Mouse (Mus musculus) heart, postnatal 0 days (tissue): Measurements from ENCODE around the gene Myoc. TPM values are rescaled to one million over a fixed set of nuclear protein-coding genes. Genes with fewer than 3 reads are reported as not detected.

Experiments
- ATAC-seq: fragments of 200-750 bp; cut with Nextera tagmentation; 2 replicates; pipeline ENCODE4 v1.8.0; 2017; ENCODE audit warnings: low read depth, moderate number of reproducible peaks, moderate library complexity; ENCODE audit not compliant: insufficient read depth
- DNase-seq: peaks from one replicate; pipeline ENCODE4 v3.0.0-alpha.2; 2016; ENCODE audit warnings: low spot score
- H3K27ac ChIP-seq: fragments of 300-500 bp; sonication (generic); 2 replicates; pipeline ENCODE4 v1.5.1; 2014; ENCODE audit warnings: low read depth, mild to moderate bottlenecking
- H3K27me3 ChIP-seq: fragments of 300-500 bp; sonication (generic); 2 replicates; pipeline ENCODE4 v1.6.1; 2014; ENCODE audit warnings: low read length, mixed read lengths; ENCODE audit not compliant: control insufficient read depth, insufficient read depth
- H3K36me3 ChIP-seq: fragments of 300-500 bp; sonication (generic); replicated peaks from 2 replicates; pipeline ENCODE4 v1.6.1; 2014; ENCODE audit warnings: low read length, mixed read lengths; ENCODE audit not compliant: control insufficient read depth, insufficient read depth
- H3K4me1 ChIP-seq: fragments of 300-500 bp; sonication (generic); 2 replicates; pipeline ENCODE4 v1.6.1; 2014; ENCODE audit warnings: antibody characterized with exemption; ENCODE audit not compliant: control insufficient read depth, insufficient read depth
- H3K4me2 ChIP-seq: fragments of 300-500 bp; sonication (generic); 2 replicates; pipeline ENCODE4 v1.6.1; 2014; ENCODE audit warnings: low read depth, mild to moderate bottlenecking, low read length, moderate library complexity
- H3K4me3 ChIP-seq: fragments of 300-500 bp; sonication (generic); 2 replicates; pipeline ENCODE4 v1.5.1; 2014; ENCODE audit warnings: low read depth, low read length
- H3K9ac ChIP-seq: fragments of 300-500 bp; sonication (generic); replicated peaks from 2 replicates; pipeline ENCODE4 v1.6.1; 2014; ENCODE audit warnings: low read depth, low read length, mixed read lengths
- H3K9me3 ChIP-seq: fragments of 300-500 bp; sonication (generic); replicated peaks from 2 replicates; pipeline ENCODE4 v1.6.1; 2016; ENCODE audit warnings: low read length; ENCODE audit not compliant: control insufficient read depth
- CTCF ChIP-seq: IDR thresholded peaks from 2 replicates; pipeline ENCODE4 v1.5.1; 2016; ENCODE audit warnings: antibody characterized with exemption, control low read depth, low read depth
- EP300 ChIP-seq: IDR thresholded peaks from 2 replicates; pipeline ENCODE4 v1.6.1; 2016; ENCODE audit warnings: antibody characterized with exemption, low read depth
- WGBS: fragments of 180-500 bp; shearing (Covaris S2); extraction: QIAGEN DNeasy Blood & Tissue Kit; methylation state at CpG from one replicate; pipeline ENCODE4 v1.1.7; 2014; 5-methylcytosine and 5-hydroxymethylcytosine counted together
- polyA plus RNA-seq: library from polyadenylated mRNA; unstranded; fragments of >200 nt; fragmentation: Nextera tagmentation; extraction: Ambion mirVana; gene quantifications from 2 replicates; pipeline ENCODE4 v1.2.1, GENCODE M21; 2015
- total RNA-seq: library from RNA; depleted of rRNA; stranded (reverse); fragments of >200 nt; gene quantifications from 2 replicates; pipeline ENCODE4 v1.2.3, GENCODE M21; 2014; ENCODE audit warnings: low replicate concordance; rRNA removed

The Myoc gene
- 0.46 TPM in 1 of 2 replicates, not detected in the other for total RNA-seq
- not detected in 2 replicates for polyA plus RNA-seq

DNA sequence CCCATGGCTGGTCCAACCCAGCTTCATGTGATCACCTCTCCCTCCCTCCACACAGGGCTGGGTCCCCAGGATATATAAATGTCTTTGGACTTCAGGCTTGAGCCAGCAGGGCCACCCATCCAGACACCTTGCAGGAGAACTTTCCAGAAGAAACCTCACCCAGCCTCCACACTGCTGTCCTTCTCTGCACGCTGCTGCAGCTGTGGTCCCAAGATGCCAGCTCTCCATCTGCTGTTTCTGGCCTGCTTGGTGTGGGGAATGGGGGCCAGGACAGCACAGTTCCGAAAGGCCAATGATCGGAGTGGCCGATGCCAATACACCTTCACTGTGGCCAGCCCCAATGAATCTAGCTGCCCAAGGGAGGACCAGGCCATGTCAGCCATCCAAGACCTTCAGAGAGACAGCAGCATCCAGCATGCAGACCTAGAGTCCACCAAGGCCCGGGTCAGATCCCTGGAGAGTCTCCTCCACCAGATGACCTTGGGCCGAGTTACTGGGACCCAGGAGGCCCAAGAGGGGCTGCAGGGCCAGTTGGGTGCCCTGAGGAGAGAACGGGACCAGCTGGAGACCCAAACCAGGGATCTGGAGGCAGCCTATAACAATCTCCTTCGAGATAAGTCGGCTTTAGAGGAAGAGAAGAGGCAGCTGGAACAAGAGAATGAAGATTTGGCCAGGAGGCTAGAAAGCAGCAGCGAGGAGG is at the start of gene Myoc:
TSS of gene Myoc (plus strand) at position 105 of the 700 bp plus-strand sequence.
- Histone ChIP-seq H3K27ac (no peak within 1 kb of the TSS), H3K4me3 (no peak within 1 kb of the TSS), H3K27me3 (no peaks in the 10 kb centered on the region), H3K9ac (no peak within 1 kb of the TSS), H3K36me3 (no peaks in the 10 kb centered on the region), H3K4me1 (0 out of 2 replicates have a peak, but pooled peaks cover 4% of the 10 kb centered on the region), H3K9me3 (peaks cover 4% of the 10 kb centered on the region; the same call in 1 of the 2 replicates), H3K4me2 (no peak within 1 kb of the TSS)
- ATAC-seq: no peak
- no peak for TF ChIP-seq EP300
- no peak for TF ChIP-seq CTCF
- no peak for DNase-seq
- 62% methylated on average over 10 of the region's 10 CpGs for WGBS

DNA sequence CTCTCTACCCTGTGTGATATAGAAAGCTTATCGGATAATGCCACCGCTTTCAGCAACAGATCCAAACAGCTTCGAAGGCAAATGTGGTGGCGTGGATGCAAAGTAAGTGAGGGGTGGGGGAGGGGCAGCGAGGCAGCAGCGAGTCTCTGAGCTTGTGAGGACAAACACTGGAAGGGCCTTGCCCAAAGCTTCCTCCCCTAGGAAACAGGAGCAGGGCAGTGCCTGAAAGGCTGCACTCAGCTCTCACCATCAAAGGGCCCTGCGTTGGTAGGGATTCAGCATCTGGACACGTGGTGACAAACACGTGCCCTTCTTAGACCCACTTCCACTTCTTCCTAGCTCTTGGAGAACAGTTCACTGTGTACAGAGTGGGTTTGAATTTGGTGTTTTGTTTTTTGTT is 49.5 kb upstream of the Myoc start:
- H3K4me1 ChIP-seq: no peaks in the 10 kb centered on the region
- no peaks in the 10 kb centered on the region for H3K27me3 ChIP-seq
- H3K9me3 ChIP-seq: no peaks in the 10 kb centered on the region
- peaks cover 26% of the 10 kb centered on the region for H3K36me3 ChIP-seq
- ATAC-seq (no peak), DNase-seq (no peak)
- H3K9ac ChIP-seq: no peak overlapping the region
- H3K27ac ChIP-seq: no peak overlapping the region
- 14% methylated on average over 9 of the region's 9 CpGs for WGBS
- H3K4me2 ChIP-seq: no peak overlapping the region
- TF ChIP-seq CTCF (no peak), EP300 (no peak)
- no peak overlapping the region for H3K4me3 ChIP-seq

- no peak for TF ChIP-seq EP300
- Histone ChIP-seq H3K4me3 (no peak overlapping the region), H3K27ac (no peak overlapping the region), H3K9ac (no peak overlapping the region), H3K27me3 (no peaks in the 10 kb centered on the region), H3K4me1 (no peaks in the 10 kb centered on the region), H3K9me3 (no peaks in the 10 kb centered on the region), H3K36me3 (peaks cover 21% of the 10 kb centered on the region), H3K4me2 (no peak overlapping the region)
- no peak for DNase-seq
- WGBS: 53% methylated on average over 8 of the region's 8 CpGs
- ATAC-seq: no peak
These were observed 48.4 kb upstream of the Myoc start for GRCm38 (mm10) chr1:162590415-162590997.

DNA sequence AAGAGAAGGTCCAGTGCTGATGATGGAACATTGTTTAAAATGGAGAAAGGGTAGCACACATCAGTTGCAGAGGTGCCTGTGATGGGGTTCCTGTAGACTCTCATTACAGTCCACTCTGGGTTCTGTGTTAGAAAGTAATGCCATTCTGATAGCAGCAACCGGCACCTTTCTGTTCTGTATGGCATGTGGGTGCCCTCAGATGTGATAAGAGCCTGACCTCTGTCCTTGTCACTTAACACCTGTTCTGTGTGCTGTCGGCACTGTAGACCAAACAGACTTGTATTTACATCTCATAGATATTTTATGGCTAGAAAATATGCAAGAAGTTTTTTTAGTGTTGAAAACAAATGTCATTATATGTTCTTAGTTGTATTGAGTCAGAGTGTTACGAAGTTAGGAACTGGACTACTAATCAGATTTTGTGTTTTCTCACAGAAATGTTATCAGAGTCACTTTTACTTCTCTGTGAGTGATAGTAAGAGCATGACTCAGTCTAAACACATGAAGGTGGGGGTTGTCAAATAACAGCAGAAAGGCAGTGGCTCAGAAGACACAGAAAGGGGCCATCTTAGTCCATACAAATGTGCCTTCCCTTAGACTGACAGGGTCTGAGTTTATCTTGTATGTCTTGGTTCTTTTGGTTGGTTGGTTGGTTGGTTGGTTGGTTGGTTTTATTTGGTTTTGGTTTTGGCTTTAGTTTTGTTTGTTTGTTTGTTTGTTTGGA is 41.4 kb upstream of the Myoc start:
- H3K27me3 ChIP-seq: no peaks in the 10 kb centered on the region
- H3K4me1 ChIP-seq: no peaks in the 10 kb centered on the region
- DNase-seq (no peak), ATAC-seq (no peak)
- WGBS: 57% methylated on average over 3 of the region's 3 CpGs
- TF ChIP-seq CTCF: no peak
- no peak for TF ChIP-seq EP300
- H3K4me2 ChIP-seq: no peak overlapping the region
- H3K36me3 ChIP-seq: peaks cover 30% of the 10 kb centered on the region
- no peak overlapping the region for H3K27ac ChIP-seq
- no peak overlapping the region for H3K9ac ChIP-seq
- no peaks in the 10 kb centered on the region for H3K9me3 ChIP-seq
- no peak overlapping the region for H3K4me3 ChIP-seq

GRCm38 (mm10) chr1:162599617-162600016 is 39.3 kb upstream of the Myoc start:
- H3K27me3 ChIP-seq: no peaks in the 10 kb centered on the region
- H3K27ac ChIP-seq: no peak overlapping the region
- H3K9ac ChIP-seq: no peak overlapping the region
- TF ChIP-seq EP300: no peak
- no peak for TF ChIP-seq CTCF
- H3K9me3 ChIP-seq: no peaks in the 10 kb centered on the region
- no peak overlapping the region for H3K4me3 ChIP-seq
- H3K4me1 ChIP-seq: no peaks in the 10 kb centered on the region
- peaks cover 30% of the 10 kb centered on the region for H3K36me3 ChIP-seq
- ATAC-seq (no peak), DNase-seq (no peak)
- WGBS: 84% methylated on average over 5 of the region's 5 CpGs
- H3K4me2 ChIP-seq: no peak overlapping the region
